Mouse (Mus musculus) thymus, postnatal 25 days (tissue): ENCODE measurements around the gene Smad9.

Source experiments
- DNase-seq: peaks from one replicate; pipeline ENCODE4 v3.0.0; 2022

Gene Smad9

DNA sequence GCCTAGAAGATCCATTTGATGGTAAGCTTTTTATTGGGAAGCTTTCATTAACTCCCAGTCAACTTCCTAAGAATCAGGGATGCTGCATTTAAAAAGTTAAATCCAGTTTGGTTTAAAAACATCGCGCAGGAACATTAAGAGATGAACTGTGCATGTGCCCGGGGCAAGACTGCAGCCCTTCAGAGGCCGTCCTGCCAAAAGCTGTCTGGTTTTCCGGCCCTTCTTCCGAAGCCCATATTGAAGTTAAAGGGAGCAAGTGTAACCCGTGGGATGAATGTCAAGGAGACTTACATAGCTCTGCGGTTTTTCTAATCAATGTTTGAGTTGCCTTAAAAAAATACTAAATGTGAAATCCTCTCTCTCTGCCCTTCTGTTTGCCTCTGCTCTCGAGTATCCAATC lies 3.8 kb downstream of the Smad9 start:
- DNase-seq: no peak

DNA sequence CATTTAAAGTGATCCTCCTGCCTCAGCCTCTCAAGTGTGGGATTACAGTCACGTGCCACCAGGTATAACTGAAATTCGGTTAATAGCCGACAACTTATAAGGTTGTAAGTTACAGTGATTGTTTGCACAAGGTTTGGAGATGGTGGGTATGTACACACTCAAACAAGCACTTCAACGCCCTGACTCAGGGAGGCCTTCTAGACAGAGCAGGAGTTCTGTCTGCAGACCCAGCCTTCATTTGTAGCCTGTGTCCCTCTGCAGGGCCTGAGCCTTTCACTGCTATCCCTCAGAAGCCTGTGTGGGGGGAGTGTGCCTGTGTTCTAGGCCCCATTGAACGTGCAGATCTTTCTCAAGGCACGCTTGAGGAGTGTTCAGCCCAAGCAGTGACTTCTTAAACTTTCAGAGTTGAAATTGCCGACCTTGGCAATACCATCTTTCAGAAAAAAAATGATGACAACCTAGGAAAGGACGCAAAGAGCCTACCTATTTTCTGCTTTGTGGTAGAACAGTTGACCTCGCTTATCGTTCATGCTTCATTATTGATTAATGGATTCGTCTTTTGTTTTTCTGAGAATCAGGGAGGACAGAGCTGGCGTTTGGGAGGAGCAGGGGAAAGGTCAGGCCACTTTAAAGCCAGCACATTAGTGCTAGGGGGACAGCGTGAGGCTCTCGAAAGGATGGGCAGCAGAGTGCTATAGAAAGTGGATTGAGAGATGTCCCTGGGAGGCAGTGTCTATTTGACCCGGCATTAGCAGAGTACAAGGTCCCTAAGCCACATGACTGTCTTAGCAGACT lies 5.1 kb downstream of the Smad9 start:
- no peak for DNase-seq

DNA sequence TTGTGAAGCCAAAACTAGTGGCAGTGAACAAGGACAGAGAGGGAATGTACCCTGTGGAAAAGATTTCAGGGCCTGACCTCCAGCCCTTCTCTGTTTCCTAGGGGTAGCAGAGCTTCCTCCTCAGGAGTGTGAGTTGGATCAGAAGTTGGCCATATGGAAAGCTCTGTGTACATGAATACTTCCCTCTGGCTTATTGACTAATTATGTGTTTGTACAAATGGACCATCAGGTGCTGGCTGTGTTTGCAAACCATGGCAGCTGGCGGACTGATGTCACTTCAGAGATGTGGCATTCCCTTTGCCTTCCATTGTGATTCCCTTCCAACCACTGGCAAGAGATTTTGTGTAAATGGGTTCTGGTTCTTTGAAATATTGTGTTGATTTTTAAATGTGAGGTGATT lies 5.9 kb downstream of the Smad9 start:
- no peak for DNase-seq

DNA sequence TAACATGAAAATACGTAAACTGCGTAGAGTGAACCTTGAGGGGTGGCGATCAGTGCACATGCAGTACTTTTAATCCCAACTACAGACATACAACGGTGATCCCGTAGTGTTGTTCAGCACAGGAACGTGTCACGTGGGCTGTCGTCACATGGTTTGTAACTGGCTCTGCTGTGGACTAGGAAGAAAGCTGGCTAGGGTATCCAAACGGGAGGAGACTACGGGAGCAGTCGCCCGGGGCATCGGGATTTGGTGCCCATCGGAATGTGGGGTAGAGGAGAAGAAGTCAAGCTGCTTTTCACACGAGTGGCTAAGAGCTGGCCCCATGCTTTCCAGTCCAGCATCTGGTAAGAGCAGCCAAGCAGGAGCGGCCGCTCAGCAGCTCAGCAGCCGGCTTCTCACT lies 9.0 kb downstream of the Smad9 start:
- no peak for DNase-seq

DNA sequence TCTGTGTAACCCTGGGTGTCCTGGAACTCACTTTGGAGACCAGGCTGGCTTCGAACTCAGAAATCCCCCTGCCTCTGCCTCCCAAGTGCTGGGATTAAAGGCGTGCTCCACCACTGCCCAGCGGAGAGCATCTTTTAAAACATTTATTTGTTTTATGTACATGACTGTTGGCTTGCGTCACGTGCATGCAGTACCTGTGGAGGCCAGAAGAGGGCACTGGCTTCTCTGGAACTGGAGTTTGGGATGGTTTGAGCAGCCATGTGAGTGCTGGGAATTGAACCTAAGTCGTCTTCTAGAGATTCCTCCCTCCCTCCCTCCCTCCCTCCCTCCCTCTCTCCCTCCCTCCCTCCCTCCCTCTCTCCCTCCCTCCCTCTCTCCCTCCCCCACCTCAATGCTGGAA lies 10.1 kb downstream of the Smad9 start:
- DNase-seq: peak; percentile 20

DNA sequence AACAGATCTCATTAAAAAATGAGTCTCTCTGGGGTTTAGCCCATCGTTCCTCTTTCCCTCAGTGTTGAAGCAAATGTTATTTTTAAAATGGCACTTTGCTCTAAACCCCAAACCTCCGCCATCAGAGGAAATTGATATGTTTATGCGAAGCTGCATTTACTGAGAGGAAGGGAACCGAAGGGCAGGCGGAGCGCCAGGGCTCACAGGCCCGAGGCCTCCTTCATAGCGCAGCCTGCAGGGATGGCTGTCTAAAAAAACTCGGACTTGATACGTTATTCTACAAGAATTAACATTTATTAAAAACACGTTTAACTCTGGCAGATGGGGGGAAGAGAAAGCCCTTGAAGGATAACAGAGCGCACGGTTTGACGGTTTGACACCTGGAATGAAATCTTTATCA lies 10.7 kb downstream of the Smad9 start:
- no peak for DNase-seq

DNA sequence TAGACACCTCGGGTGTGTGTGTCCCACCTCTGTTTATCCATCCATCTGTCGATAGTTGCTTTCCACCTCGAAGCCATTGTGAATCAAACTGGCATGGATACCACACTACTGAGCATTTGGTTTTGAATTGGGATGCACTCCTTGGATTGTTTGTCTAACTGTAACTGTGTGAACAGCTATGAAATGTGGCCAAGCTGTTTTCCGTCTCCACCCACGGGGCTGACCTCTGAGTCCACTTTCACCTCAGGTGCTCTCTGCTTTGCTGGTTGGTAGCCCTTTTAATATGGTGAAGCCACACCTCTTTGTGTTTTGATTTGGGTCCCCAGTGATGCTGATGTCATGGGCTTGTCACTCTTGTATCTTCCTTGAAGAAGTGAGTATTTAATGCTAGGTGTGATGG lies 11.4 kb downstream of the Smad9 start:
- no peak for DNase-seq

DNA sequence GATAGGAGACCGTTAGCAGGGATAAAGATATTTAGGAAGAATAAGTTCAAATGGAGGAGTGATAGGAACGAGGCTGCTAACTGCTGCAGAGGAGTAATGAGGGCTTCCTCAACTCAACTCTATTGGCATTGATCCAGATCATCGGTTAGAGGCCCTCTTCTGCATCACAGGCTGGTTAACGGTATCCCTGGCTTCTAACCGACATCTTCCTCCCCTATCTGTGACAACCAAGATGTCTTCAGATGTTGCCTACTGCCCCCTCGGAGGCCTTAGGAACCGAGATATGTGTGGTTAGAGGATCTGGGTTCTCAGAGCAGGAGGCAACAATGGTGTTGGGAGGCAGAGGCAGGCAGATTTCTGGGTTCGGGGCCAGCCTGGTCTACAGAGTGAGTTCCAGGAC lies 13.2 kb downstream of the Smad9 start:
- no peak for DNase-seq

DNA sequence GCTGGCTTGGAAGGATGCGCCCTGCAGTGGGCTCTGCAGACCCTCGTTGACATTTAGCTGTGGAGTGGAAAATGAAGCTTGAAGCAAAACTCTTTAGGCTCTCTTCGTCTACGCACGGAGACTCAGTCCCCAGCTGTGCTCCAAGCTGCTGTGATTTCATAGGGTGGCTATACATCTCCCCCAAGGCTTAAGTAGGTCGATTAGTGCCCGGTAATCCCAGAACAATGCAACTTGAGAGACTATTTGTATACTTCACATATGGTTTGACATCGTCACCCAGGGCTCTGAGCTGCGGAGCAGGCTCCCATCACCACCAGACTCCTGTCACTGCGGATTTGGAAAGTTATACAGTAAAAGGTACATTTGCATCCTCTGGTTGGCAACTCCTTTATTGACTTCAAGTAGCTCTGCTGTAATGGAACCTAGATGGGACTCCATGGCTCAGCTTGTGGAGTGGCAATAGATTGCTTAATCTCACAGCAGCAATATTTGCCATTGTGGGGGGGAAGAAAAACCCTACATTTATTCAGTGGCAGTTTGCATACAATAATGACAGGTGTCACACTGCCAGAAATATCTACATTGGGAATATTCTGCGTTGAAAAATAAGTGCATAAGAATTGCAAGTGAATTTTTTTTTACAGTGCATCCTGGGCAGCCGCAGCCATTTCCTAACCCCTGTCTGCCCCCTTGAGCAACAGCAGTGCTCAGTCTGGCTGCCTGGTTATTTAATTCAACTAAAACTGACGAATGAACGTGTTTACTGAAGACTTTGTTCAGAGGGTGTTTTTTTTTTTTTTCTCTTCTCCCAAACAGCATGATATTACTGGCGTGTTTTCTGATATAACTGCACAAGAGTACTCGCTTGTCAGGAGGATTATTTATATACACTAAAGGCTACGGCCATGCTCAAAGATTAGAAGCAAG lies 14.2 kb downstream of the Smad9 start:
- no peak for DNase-seq

DNA sequence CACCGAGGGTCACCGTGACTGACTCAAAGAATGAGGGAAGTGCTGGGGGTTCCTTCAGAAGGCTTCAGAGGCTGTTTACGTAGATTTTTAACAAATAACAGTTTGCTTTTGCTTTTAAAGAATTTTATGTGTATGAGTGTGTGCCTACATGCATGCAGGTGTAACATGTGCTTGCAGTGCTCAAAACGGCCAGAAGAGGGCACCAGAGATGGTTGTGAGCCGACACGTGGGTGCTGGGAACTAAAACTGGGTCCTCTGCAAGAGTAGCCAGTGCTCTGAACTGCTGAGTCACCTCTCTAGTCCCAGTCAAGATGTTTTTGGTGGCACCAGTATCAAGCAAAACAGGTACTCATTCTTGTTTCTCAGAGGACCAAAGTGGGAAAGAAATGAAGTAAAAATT lies 18.2 kb downstream of the Smad9 start:
- no peak for DNase-seq

DNA sequence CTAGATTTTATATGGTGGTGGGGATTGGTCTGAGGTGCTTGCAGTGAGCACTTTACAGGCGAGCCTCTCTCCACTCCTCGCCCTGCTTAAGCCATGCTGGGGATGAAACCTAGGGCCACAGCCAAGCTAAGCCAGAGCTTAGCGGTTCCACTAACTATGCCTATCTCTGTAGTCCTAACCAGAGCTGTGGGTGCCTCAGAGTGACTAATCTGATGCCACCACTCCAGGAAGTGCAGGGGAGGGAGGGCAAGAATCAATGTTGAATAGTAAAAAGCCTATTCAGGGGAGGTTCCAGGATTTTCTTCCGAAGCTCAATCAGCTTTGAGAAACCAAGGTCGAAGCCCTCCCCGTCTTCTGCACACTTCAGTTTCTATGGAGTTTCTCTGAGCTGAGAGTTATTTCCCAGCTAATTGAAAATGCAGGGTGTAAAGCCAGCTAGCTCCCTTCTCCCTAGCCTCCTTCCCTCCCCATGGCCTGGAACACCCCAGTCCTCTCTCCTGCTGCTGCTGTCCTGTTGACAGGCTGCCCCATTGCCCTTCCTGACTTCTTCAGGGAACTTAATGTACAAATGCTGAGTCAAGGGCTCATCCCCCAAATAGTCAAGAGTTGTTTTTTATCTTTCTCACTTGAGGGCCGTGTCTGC lies 20.7 kb downstream of the Smad9 start:
- no peak for DNase-seq

DNA sequence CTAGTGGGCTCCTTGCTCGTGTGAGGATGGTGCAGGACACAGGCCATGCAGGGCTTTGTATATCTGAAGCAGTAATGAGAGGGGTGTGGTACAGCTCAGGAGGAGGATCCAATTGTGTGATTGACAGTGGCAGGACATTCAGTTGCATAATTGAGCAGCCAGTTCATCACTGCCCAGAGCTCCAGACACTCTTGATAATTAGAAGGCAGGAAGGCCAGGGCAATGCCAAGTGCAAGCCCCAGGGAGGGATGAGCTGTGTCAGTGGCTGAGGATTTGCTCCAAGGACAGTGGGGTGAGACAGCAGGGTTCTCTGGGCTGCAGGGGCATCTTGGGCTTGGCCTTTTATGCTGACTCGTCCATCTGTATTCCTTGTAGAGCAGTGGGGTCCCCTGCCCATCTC lies 35.2 kb downstream of the Smad9 start:
- no peak for DNase-seq

DNA sequence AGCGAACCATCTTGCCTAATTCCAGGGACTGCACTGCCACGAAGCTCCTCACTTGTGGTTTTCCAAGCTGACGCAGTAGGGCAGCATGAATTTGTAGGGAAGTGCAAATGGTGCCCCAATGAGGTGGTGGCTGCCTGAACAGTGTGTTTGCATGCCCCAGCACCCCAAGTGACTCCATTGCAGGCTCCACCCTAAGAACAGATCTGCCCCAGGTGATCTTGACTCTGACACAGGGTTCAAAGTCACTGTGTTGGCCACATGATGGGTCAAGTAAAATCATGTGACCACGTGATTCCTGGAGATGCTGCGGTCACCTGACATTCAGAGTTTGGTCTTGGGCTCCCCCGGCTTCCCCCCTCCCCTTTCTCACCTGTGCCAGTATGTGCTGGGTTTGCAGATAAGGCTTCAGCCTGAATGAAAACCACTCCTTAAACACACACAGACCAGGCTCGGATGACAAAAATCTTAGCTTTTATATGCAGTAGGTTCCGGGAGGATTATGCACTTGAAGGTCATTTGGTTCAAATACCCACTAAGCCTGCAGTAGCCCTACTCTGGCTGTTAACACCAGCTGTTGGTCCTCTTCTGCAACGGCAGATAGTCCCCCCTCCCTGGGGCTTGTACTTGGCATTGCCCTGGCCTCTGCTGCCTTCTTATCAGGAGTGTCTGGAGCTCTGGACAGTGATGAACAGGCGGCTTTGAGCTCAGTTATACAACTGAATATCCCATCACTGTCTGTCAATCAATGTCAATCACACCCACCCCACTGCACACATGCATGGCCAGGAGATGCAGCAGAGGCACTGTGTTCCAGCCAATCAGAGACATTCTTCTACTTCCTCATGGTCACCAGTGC lies 36.7 kb downstream of the Smad9 start:
- DNase-seq: no peak

DNA sequence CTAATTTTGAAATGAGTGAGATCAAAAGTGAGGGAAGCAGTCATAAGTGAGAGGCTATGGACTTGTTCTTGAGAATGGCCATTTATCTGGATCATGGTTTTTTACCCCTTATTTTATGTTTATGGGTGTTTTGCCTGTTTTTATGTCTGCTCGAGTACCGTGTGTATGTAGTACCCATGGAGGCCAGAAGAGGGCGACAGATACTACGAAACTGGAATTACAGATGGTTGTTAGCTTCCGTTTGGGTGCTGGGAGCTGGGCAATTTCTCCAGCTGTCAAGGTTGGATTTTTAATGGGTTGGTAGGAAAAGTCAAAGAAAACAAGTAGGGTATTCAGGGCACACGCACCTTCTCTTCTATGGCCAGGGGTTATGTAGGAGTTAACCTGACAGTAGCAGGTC lies 38.4 kb downstream of the Smad9 start:
- peak; percentile 12 for DNase-seq

DNA sequence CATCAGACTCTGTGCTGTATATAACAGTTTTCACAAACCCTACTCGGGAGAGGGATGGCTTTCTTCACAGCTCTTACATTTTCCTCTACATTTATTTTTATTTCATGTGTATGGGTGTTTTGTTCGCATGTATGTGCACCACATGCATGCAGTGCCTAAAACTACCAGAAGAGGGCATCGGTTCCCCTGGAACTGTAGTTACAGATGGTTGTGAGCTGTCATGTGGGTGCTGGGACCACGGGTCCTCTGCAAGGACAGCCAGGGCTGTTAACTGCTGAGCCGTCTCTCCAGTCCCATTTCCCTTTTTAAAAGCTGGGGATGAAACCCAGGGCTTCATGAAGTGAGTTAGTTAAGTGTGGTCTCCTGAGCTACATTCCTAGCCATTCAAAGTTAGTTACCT lies 40.0 kb downstream of the Smad9 start:
- DNase-seq: no peak

DNA sequence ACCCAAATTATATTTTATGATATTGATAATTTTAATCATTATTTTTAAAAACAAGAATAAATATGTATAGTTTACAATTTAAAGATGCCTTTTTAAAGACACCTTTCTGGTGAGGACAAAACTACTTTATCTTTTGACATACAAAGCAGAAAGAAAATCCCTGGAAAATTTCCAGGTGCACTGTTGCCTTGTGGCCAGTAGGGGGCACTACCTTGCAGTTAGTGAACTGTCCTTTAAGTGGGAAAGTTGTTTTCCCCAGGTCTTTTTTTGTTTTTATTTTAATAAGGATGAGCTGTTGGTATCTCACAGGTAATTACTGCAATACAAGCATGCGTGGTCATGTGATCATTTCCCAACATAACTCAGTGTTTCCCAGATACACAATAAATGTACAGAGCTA lies 40.4 kb downstream of the Smad9 start:
- DNase-seq: no peak

DNA sequence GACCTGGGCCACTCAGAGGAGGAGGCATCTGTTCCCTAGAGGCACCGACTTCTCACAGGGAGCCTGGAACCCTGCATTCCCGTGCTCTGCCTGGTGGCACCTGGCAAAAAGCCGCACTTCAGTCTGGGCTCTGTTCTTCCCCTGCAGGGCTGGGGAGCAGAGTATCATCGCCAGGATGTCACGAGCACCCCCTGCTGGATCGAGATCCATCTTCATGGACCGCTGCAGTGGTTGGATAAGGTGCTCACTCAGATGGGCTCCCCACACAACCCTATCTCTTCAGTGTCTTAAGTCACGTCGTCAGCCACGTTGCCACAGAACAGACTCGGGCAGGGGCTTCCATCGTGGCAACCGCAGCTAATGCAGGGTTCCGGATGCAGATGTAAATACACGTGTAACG lies 41.8 kb downstream of the Smad9 start:
- peak; percentile 52 for DNase-seq

DNA sequence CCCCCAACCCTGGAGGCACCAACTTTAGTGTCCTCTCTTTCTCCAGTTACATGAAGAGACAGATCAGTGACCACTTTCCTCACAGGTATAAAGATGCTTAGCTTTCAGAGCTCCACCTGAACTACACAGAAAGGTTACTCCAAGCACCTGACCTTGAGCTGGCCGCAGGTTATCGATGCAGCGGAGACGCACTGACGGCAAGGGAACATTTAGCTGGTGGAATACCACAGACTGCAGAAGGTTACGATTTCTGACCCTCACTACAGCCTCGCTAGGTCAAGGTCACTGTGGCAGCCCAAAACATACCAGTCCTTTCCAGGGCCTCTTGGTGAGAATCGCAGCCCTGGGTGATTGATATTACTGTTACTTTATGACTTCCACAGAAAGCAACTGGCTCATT lies 48.3 kb downstream of the Smad9 start:
- DNase-seq: no peak

DNA sequence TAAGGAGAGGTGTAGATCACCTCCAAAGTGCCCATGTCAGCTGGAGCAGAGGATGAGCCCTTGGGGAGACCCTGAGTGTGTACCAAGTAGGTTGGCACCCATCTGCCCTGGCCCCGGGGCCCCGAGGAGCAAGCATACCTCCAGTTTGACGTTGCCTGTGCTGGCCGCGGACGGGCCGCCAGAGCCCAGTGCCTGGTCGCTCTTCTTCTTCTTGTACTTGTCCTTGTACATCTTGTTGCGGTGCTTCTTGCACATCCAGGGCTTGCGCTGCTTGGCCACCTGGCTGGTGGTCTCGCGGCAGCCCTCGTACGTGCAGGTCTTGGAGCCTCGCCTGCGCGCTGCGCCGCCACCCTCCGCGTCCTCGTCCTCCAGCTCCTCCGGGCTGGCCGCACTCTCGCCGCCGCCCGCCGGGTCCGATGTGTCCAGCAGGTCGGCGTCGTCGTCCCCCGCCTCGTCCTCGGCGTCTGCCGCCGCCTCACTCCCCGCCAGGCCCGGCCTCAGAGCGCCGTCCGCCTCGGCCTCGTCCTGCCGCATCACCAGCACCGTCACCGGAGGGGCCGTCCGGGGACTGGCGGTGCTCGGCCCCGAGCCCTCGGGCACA lies 51.8 kb downstream of the Smad9 start:
- DNase-seq: peak; percentile 57

DNA sequence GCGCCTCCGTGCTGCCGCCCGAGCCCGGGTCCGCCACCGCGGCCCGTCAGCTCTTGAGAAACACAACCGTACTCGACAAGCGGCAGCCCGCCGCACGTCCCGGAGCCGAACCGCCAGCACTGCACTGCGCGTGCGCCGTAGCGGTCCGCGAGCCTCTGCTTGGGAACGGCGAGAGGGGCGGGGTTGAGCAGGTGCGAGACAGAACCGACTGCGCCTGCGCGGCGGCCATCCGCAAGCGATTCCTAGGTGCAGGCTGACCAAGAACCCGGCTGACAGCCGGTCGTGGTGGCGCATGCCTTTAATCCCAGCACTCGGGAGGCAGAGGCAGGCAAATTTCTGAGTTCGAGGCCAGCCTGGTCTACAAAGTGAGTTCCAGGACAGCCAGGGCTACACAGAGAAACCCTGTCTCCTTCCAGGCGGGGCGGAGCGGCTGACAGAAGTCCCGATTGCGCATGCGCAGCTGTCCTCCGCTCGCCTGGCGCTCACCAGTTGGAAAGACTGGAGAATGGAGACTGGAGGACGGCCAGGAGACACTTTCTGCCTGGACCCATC lies 52.4 kb downstream of the Smad9 start, which contains the start of gene Rfxap:
Gene Rfxap, minus strand, starts transcription at position 126 of the 552 bp plus-strand sequence.
- DNase-seq: peak; percentile 95

DNA sequence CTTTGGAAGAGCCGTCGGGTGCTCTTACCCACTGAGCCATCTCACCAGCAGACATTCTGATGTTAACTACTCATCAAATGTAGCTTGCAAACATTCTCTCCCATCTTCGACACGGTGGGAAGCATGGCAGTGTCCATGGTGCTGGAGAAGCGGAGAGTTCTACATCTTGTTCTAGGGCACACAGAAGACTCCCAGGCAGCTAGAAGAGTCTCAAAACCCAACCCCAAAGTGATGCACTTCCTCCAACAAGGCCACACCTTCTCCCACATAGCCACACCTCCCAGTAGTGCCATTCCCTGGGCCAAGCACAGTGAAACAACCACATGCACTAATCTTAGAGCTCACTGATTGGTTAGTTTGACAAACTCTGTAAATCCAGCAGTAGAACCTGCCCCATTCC lies 53.7 kb downstream of the Smad9 start:
- DNase-seq: no peak

DNA sequence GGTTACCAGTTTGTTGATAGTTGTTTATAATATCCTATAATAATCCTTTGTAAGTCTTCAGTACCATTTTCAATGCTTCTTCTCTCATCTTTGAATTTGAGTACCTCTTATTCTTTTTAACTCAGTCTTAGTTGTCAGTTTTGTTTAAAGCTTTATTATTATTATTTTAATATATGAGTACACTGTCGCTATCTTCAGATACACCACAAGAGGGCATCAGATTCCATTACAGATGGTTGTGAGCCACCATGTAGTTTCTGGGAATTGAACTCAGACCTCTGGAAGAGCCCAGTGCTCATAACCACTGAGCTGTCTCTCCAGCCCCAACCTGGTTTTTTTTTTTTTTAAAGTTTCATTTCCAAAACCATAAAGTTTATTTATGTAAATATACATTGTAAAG lies 56.2 kb downstream of the Smad9 start:
- no peak for DNase-seq
